Mouse (Mus musculus) midbrain, embryonic 12.5 days (tissue): ENCODE results near the gene Gm10974. TPM values are rescaled to one million over a fixed set of nuclear protein-coding genes. Genes with fewer than 3 reads are reported as not detected.
A peak's percentile ranks its signal among the peaks of the same experiment; 100 is the strongest.

Experiments used
- ATAC-seq: fragments of 200-750 bp; cut with Nextera tagmentation; 2 replicates; pipeline ENCODE4 v1.8.0; 2017; ENCODE audit warnings: low read depth, moderate TSS enrichment, moderate library complexity; ENCODE audit not compliant: low FRiP score
- H3K27ac ChIP-seq: fragments of 300-500 bp; sonication (generic); replicated peaks from 2 replicates; pipeline ENCODE4 v1.5.1; 2016; ENCODE audit warnings: mild to moderate bottlenecking
- H3K27me3 ChIP-seq: fragments of 300-500 bp; sonication (generic); 2 replicates; pipeline ENCODE4 v1.6.1; 2016; ENCODE audit warnings: mild to moderate bottlenecking
- H3K36me3 ChIP-seq: fragments of 300-500 bp; sonication (generic); 2 replicates; pipeline ENCODE4 v1.6.1; 2016
- H3K4me1 ChIP-seq: fragments of 300-500 bp; sonication (generic); 2 replicates; pipeline ENCODE4 v1.6.1; 2016
- H3K4me2 ChIP-seq: fragments of 300-500 bp; sonication (generic); replicated peaks from 2 replicates; pipeline ENCODE4 v1.6.1; 2016; ENCODE audit warnings: mild to moderate bottlenecking, moderate library complexity
- H3K4me3 ChIP-seq: fragments of 300-500 bp; sonication (generic); 2 replicates; pipeline ENCODE4 v1.5.1; 2016; ENCODE audit warnings: mild to moderate bottlenecking
- H3K9ac ChIP-seq: fragments of 300-500 bp; sonication (generic); replicated peaks from 2 replicates; pipeline ENCODE4 v1.6.1; 2016; ENCODE audit warnings: mild to moderate bottlenecking, moderate library complexity
- H3K9me3 ChIP-seq: fragments of 300-500 bp; sonication (generic); 2 replicates; pipeline ENCODE4 v1.6.1; 2016; ENCODE audit warnings: mild to moderate bottlenecking
- WGBS: fragments of 180-500 bp; shearing (Covaris S2); methylation state at CpG from one replicate; pipeline ENCODE4 v1.1.7; 2016; 5-methylcytosine and 5-hydroxymethylcytosine counted together
- microRNA-seq: library from miRNA; unstranded; fragments of <30 nt; microRNA quantifications from one replicate; pipeline ENCODE4, GENCODE M21; 2017
- polyA plus RNA-seq: library from polyadenylated mRNA; unstranded; fragments of >200 nt; fragmentation: Nextera tagmentation; extraction: Ambion mirVana; gene quantifications from 2 replicates; pipeline ENCODE4 v1.2.1, GENCODE M21; 2016

Gm10974 gene
- polyA plus RNA-seq, 1 experiment from 2014 or later = not detected

- no peaks in the 10 kb centered on the region for H3K4me1 ChIP-seq
- H3K9me3 ChIP-seq = no peaks in the 10 kb centered on the region
- no peak overlapping the region for H3K4me3 ChIP-seq
- H3K9ac ChIP-seq = no peak overlapping the region
- H3K36me3 ChIP-seq = no peaks in the 10 kb centered on the region
- H3K27me3 ChIP-seq = no peaks in the 10 kb centered on the region
- H3K4me2 ChIP-seq = no peak overlapping the region
- WGBS = 83% methylated on average over 7 of the region's 7 CpGs
- H3K27ac ChIP-seq = no peak overlapping the region
- ATAC-seq = no peak
These were observed 47.4 kb downstream of the Gm10974 start for GRCm38 (mm10) chr7:66413093-66413492.

- no peak for ATAC-seq
- WGBS = 93% methylated on average over 4 of the region's 4 CpGs
- Histone ChIP-seq H3K27ac (no peak overlapping the region), H3K4me1 (no peaks in the 10 kb centered on the region), H3K9me3 (no peaks in the 10 kb centered on the region), H3K36me3 (no peaks in the 10 kb centered on the region), H3K4me3 (no peak overlapping the region), H3K9ac (no peak overlapping the region), H3K4me2 (no peak overlapping the region), H3K27me3 (peaks cover 15% of the 10 kb centered on the region)
These were observed 51.1 kb downstream of the Gm10974 start for GRCm38 (mm10) chr7:66416829-66417228.

DNA sequence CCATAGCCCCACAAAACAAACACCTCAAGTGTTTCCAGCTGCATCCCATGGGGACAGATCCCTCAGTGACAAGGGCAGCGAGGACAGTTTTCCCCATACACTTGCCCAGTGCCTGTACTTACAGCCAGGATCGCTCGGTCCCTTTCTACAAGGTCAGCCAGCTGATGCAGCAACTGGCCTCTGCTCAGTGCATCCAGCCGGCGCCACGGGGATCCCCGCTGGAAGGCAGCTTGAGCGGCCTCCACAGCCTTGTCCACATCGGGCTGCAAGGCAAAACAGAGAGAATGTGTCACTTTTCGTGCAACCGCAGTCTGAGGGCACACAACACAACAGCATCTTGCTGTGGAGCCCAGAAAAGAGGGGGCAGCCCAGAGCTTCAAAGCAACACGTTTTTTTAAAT lies 53.3 kb downstream of the Gm10974 start:
- no peak for ATAC-seq
- Histone ChIP-seq H3K4me2 (no peak overlapping the region), H3K4me3 (no peak overlapping the region), H3K27me3 (peaks cover 24% of the 10 kb centered on the region), H3K27ac (no peak overlapping the region), H3K9me3 (no peaks in the 10 kb centered on the region), H3K36me3 (no peaks in the 10 kb centered on the region), H3K9ac (no peak overlapping the region; the same call in 1 of the 2 replicates), H3K4me1 (no peaks in the 10 kb centered on the region)
- 42% methylated on average over 12 of the region's 12 CpGs for WGBS

- Histone ChIP-seq H3K9me3 (no peaks in the 10 kb centered on the region), H3K4me3 (no peak overlapping the region), H3K9ac (no peak overlapping the region), H3K36me3 (no peaks in the 10 kb centered on the region), H3K27me3 (peaks cover 52% of the 10 kb centered on the region), H3K27ac (no peak overlapping the region), H3K4me2 (no peak overlapping the region), H3K4me1 (peaks cover 2% of the 10 kb centered on the region)
- no peak for ATAC-seq
- WGBS = 82% methylated on average over 8 of the region's 8 CpGs
These were observed 56.2 kb downstream of the Gm10974 start for GRCm38 (mm10) chr7:66421903-66422302.

DNA sequence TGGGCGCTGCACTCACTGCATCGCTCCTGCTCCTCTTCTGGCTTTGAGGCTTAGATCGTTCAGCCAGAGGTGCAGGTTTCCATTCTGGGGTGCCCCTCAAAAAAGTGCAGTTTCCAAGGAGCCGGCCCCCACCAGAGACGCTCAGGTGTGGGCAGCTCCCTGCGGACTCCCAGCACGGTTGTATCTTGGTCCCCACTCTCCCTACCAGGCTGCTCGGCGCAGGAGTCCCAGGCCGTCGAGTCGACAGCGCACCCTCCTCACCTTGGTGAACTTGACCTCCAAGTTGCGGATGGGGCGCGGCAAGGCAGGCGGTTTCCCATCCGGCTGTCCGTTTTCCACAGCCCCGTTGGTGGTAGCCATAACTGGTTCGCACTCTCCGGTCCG lies 61.3 kb downstream of the Gm10974 start:
- Histone ChIP-seq H3K4me3 (peak overlapping the region; percentile 52), H3K4me1 (peaks cover 13% of the 10 kb centered on the region), H3K9ac (peak overlapping the region; percentile 39), H3K27ac (no peak overlapping the region), H3K9me3 (no peaks in the 10 kb centered on the region), H3K36me3 (no peaks in the 10 kb centered on the region), H3K27me3 (peaks cover 75% of the 10 kb centered on the region), H3K4me2 (peak overlapping the region; percentile 83)
- peak; percentile 59 for ATAC-seq
- whole genome bisulfite sequencing = 2% methylated on average over 20 of the region's 23 CpGs

DNA sequence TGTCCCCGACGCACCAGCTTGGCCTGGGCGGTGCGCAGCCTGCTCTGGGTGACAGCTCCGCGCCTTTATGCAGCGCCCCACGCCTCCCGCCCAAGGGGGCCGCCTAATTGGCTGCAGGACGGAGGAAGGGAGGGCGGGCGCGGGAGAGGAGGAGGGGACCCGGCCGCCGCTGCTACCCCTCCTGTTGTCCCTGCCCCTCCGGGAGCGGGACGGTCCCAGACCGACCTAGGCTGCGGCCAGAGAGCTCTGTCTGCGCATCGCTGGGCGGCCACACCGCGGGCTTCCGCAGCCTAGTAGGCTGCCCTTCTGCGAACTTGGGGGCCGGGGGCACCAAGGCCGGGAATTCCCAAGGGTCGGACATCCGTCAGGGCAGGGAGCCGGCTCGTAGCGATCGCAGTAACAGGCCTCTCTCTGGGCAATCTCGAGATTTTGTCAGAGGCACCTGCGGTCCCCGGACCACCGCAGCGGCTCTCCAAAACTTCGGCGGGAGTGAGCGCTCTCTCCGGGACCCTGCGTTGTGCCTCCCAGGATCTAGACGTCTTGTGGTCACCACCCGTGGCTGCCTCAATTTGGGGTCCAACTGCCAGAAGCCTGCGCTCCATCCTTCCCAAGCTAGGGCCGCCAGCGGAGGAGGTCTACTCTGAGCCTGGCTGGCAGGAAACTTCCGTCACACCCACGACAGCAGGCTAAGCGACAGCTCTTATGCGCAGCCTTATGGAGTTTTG lies 61.9 kb downstream of the Gm10974 start, which contains the start of gene Aldh1a3:
Gene Aldh1a3, minus strand, starts transcription at position 81 of the 725 bp plus-strand sequence.
- H3K27ac ChIP-seq = no peak within 1 kb of the TSS

DNA sequence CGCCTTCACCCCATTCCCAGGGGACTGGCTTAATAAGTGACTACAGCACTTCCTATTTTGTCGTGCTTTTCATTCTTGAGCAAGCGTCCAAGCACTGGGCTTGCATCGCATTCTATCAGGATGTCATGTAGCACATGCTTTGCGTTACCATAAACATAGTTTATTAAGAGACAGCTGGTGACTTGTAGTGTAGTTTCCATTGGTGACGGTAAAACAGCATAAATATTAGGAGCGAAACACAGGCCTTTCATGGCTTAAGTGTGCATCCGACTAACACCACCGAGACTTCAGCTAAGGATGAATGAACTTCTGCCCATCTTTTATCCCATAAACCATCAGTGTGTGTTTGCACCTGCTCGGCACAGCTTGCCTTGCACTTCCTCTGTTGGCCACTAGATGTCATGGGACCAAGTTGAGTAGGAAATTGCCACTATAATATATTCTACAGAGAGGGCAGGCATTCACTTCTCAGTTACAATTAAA lies 68.8 kb downstream of the Gm10974 start:
- H3K4me3 ChIP-seq = no peak overlapping the region
- no peaks in the 10 kb centered on the region for H3K4me1 ChIP-seq
- no peak overlapping the region for H3K27ac ChIP-seq
- no peak overlapping the region for H3K9ac ChIP-seq
- peaks cover 14% of the 10 kb centered on the region for H3K27me3 ChIP-seq
- ATAC-seq = no peak
- no peaks in the 10 kb centered on the region for H3K9me3 ChIP-seq
- H3K36me3 ChIP-seq = no peaks in the 10 kb centered on the region
- 49% methylated on average over 10 of the region's 10 CpGs for WGBS
- H3K4me2 ChIP-seq = no peak overlapping the region

More for the DNA sequence above, 61.9 kb downstream of the Gm10974 start, which contains the start of gene Aldh1a3:
- Histone ChIP-seq H3K9me3 (no peaks in the 10 kb centered on the region), H3K4me2 (peak within 1 kb of the TSS; percentile 83), H3K4me3 (peak within 1 kb of the TSS; percentile 52), H3K36me3 (no peaks in the 10 kb centered on the region), H3K4me1 (peaks cover 13% of the 10 kb centered on the region), H3K9ac (peak within 1 kb of the TSS; percentile 39), H3K27me3 (peaks cover 74% of the 10 kb centered on the region)
- ATAC-seq = peak; percentile 82
- under 1% methylated on average over 46 of the region's 56 CpGs for WGBS

Small RNA genes lying within 50 kb of the gene (microRNA-seq; reads per million reads assigned to microRNA genes)
- not detected for gene Mir7057

Other genes starting within 250 kb of the Gm10974 start
- 5.0 and 6.9 TPM in 2 replicates for gene Lrrk1, start 22.4 kb downstream of the Gm10974 start, polyA plus RNA-seq
- gene Aldh1a3, start 61.6 kb downstream of the Gm10974 start, polyA plus RNA-seq = 0.60 and 1.4 TPM in 2 replicates